Mouse (Mus musculus) T-helper 1 cell (primary cell): ENCODE results near the gene Ins2.

Experiments used
- in situ Hi-C: fragments of 300-600 bp; cut with MboI, MseI; formaldehyde crosslinking; loops from one replicate; pipeline ENCODE4 v1.15.1; 2025; ENCODE audit warnings: high pct_unique_total_duplicates

The Ins2 gene

GRCm38 (mm10) chr7:142664465-142665029 is 78.6 kb downstream of the Ins2 start:
- in situ Hi-C loops, result no loop called here

GRCm38 (mm10) chr7:142663931-142664421 is 79.2 kb downstream of the Ins2 start:
- in situ Hi-C loops, result no loop called here

GRCm38 (mm10) chr7:142663151-142663550 is 80.0 kb downstream of the Ins2 start:
- in situ Hi-C loops, result no loop called here

- in situ Hi-C loops, result no loop called here
Observed at GRCm38 (mm10) chr7:142661811-142662210, 81.4 kb downstream of the Ins2 start.

GRCm38 (mm10) chr7:142661046-142661445 is 82.1 kb downstream of the Ins2 start:
- in situ Hi-C loops, result no loop called here

- in situ Hi-C loops, result no loop called here
Observed at GRCm38 (mm10) chr7:142660651-142660945, 82.6 kb downstream of the Ins2 start.

GRCm38 (mm10) chr7:142659767-142660650 is 83.2 kb downstream of the Ins2 start:
- in situ Hi-C loops, result no loop called here

- in situ Hi-C loops, result no loop called here
Observed at GRCm38 (mm10) chr7:142659181-142659681, 84.0 kb downstream of the Ins2 start.

- in situ Hi-C loops, result no loop called here
Observed at GRCm38 (mm10) chr7:142658681-142659180, 84.5 kb downstream of the Ins2 start.

- in situ Hi-C loops, result no loop called here
Observed at GRCm38 (mm10) chr7:142657821-142658614, 85.2 kb downstream of the Ins2 start.

- in situ Hi-C loops, result no loop called here
Observed at GRCm38 (mm10) chr7:142657341-142657791, 85.8 kb downstream of the Ins2 start.

- in situ Hi-C loops, result no loop called here
Observed at GRCm38 (mm10) chr7:142656055-142656454, 87.1 kb downstream of the Ins2 start.

- in situ Hi-C loops, result no loop called here
Observed at GRCm38 (mm10) chr7:142655633-142656032, 87.5 kb downstream of the Ins2 start.

GRCm38 (mm10) chr7:142653726-142654125 is 89.5 kb downstream of the Ins2 start:
- in situ Hi-C loops, result no loop called here

GRCm38 (mm10) chr7:142646676-142647075 is 96.5 kb downstream of the Ins2 start:
- in situ Hi-C loops, result no loop called here

GRCm38 (mm10) chr7:142645045-142645444 is 98.1 kb downstream of the Ins2 start:
- in situ Hi-C loops, result no loop called here

GRCm38 (mm10) chr7:142636178-142636577 is 107.0 kb downstream of the Ins2 start:
- in situ Hi-C loops, result no loop called here

- in situ Hi-C loops, result no loop called here
Observed at GRCm38 (mm10) chr7:142630691-142631090, 112.5 kb downstream of the Ins2 start.

- in situ Hi-C loops, result no loop called here
Observed at GRCm38 (mm10) chr7:142629806-142630205, 113.4 kb downstream of the Ins2 start.
